Mouse (Mus musculus) G1E (cell line): Measurements from ENCODE around the gene D5Ertd579e.

ENCODE experiments used
- CTCF ChIP-seq: IDR thresholded peaks from 2 replicates; pipeline ENCODE4 v1.5.1; 2012; ENCODE audit warnings: low read depth, low read length, inconsistent platforms, mixed read lengths
- GATA1 ChIP-seq: IDR thresholded peaks from 2 replicates; pipeline ENCODE4 v1.6.1; 2012; ENCODE audit warnings: borderline replicate concordance, low read length, inconsistent platforms, mixed read lengths
- GATA2 ChIP-seq: IDR thresholded peaks from 2 replicates; pipeline ENCODE4 v1.6.1; 2012; ENCODE audit warnings: low read depth, low read length, inconsistent platforms, borderline replicate concordance
- POLR2AphosphoS5 ChIP-seq: IDR thresholded peaks from 2 replicates; pipeline ENCODE4 v1.6.1; 2012; ENCODE audit warnings: low read depth, low read length, inconsistent platforms; ENCODE audit not compliant: insufficient replicate concordance
- TAL1 ChIP-seq: conservative IDR thresholded peaks from 2 replicates; pipeline ENCODE4 v1.6.1; 2012; ENCODE audit warnings: low read depth, low read length, inconsistent platforms, mixed read lengths

DNA sequence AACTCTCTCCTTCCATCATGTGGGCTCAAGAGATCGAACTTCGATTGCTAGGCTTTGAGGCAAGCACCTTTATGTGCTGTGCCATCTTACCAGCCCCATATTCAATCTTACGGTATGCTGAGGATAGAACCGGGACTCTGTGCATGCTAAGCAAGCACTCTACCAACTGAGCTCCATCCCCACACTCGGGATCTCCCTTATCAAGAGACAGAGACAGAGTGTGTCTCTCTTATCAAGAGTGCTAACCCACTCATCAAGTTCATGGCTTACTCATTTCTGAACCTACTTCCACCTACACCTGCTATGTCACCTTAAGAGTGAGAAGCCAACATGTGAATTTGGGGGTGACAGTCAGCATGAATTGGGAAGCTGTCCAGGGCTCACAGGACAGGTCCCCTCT lies 24.4 kb upstream of the D5Ertd579e start:
- TF ChIP-seq CTCF (no peak), GATA2 (no peak), TAL1 (no peak), GATA1 (no peak), POLR2AphosphoS5 (no peak)
